Mouse (Mus musculus): ENCODE results near the gene Syt3. TPM values are rescaled to one million over a fixed set of nuclear protein-coding genes. Genes with fewer than 3 reads are reported as not detected.

Gene Syt3
- polyA plus RNA-seq, 1 experiment from 2014 or later = 2.3 TPM

DNA sequence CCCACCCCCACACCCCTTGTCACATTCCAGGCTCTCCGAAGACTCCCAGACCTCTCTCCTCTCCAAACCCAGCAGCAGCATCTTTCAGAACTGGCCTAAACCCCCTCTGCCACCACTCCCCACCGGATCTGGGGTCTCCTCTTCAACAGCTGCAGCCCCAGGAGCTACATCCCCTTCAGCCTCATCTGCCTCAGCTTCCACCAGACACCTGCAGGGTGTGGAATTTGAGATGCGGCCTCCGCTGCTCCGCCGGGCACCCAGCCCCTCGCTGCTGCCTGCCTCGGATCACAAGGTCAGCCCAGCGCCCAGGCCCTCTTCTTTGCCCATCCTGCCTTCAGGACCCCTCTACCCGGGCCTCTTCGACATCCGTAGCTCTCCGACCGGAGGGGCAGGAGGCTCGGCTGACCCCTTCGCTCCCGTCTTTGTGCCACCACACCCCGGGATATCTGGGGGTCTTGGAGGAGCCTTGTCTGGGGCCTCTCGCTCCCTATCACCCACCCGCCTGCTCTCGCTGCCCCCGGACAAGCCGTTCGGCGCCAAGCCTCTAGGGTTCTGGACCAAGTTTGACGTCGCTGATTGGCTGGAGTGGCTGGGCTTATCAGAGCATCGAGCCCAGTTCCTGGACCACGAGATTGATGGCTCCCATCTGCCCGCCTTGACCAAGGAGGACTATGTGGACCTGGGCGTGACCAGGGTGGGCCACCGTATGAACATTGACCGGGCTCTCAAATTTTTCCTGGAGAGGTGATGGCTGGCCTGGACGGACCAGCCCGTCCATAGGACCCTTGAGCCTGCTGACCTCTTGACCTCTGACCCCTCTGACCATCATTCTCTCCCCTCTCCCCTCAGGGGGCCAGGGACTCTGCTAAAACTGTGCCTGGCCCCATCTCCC, 27.1 kb upstream of the Syt3 start:
- H3K9me3 ChIP-seq (ENCODE audit: control insufficient read depth, low read length) = no peaks in the 10 kb centered on the region
- H3K9ac ChIP-seq (ENCODE audit: low read length) = peak overlapping the region; percentile 55
- peak overlapping the region; percentile 40 for H3K4me2 ChIP-seq (ENCODE audit: low read depth, low read length)
- peaks cover 74% of the 10 kb centered on the region for H3K27me3 ChIP-seq (ENCODE audit: control insufficient read depth, insufficient read depth, low read depth, low read length)
- no peak for ATAC-seq (ENCODE audit: low read depth)
- peak overlapping the region; percentile 32 for H3K4me3 ChIP-seq (ENCODE audit: low read length)
- H3K4me1 ChIP-seq (replicated peaks; ENCODE audit: control insufficient read depth, insufficient read depth, low read length) = peaks cover 23% of the 10 kb centered on the region
- H3K27ac ChIP-seq (ENCODE audit: low read length) = peak overlapping the region; percentile 85
- WGBS = 2% methylated on average over 35 of the region's 35 CpGs
- H3K36me3 ChIP-seq (ENCODE audit: control insufficient read depth, insufficient read depth, low read length) = no peaks in the 10 kb centered on the region

DNA sequence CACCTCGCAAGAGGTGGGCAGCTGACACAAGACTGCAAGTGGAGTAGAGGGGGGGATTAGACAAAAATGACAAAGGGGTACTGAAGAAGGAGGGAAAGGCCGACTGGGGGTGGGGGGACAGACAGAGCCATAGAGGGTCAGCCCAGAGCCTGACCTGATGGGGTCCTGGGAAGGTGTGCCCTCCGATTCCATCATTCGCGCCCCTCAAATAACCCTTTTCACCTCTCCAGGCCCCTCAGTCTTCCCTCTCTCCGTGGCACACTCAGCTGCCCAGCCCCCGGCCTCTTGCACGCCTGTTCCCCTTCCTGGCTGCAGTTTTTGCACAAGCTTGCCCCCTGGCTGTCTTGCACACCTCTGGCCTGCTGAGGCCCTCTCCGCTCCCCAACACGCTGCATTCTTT, 26.4 kb upstream of the Syt3 start:
- 9% methylated on average over 10 of the region's 10 CpGs for WGBS

DNA sequence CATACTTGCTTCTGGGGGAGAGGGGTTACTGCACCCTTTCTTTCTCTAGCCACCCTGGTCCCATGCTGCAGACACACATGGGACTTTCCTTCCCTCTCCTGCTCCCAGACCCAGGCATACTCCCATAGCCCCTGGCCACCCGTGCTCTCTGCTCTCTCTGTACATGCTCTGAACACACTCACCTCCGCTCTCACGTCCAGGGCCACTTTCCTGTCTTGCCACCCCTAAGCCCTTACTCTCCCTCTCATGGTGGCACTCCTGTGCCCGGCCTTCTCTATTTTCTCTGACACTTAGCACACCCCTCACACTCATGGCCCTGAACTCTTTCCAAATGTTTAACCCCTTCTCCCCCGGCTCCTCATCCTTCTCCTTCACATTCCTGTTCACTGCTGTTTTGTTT, 25.9 kb upstream of the Syt3 start:
- peak; percentile 67 for ATAC-seq (ENCODE audit: low read depth)
- Histone ChIP-seq H3K9me3 (ENCODE audit: control insufficient read depth, low read length) (no peaks in the 10 kb centered on the region), H3K4me2 (ENCODE audit: low read depth, low read length) (peak overlapping the region; percentile 40), H3K27ac (ENCODE audit: low read length) (peak overlapping the region; percentile 85), H3K9ac (ENCODE audit: low read length) (peak overlapping the region; percentile 44), H3K36me3 (ENCODE audit: control insufficient read depth, insufficient read depth, low read length) (no peaks in the 10 kb centered on the region), H3K4me3 (ENCODE audit: low read length) (peak overlapping the region; percentile 32), H3K27me3 (ENCODE audit: control insufficient read depth, insufficient read depth, low read depth, low read length) (peaks cover 62% of the 10 kb centered on the region), H3K4me1 (replicated peaks; ENCODE audit: control insufficient read depth, insufficient read depth, low read length) (peaks cover 23% of the 10 kb centered on the region)
- 12% methylated on average over 5 of the region's 5 CpGs for WGBS

More for the DNA sequence above, 26.4 kb upstream of the Syt3 start:
- Histone ChIP-seq H3K9ac (ENCODE audit: low read length) (peak overlapping the region; percentile 44), H3K4me3 (ENCODE audit: low read length) (peak overlapping the region; percentile 32), H3K27ac (ENCODE audit: low read length) (peak overlapping the region; percentile 85), H3K27me3 (ENCODE audit: control insufficient read depth, insufficient read depth, low read depth, low read length) (peaks cover 67% of the 10 kb centered on the region), H3K9me3 (ENCODE audit: control insufficient read depth, low read length) (no peaks in the 10 kb centered on the region), H3K4me2 (ENCODE audit: low read depth, low read length) (peak overlapping the region; percentile 40), H3K4me1 (replicated peaks; ENCODE audit: control insufficient read depth, insufficient read depth, low read length) (peaks cover 23% of the 10 kb centered on the region), H3K36me3 (ENCODE audit: control insufficient read depth, insufficient read depth, low read length) (no peaks in the 10 kb centered on the region)
- no peak for ATAC-seq (ENCODE audit: low read depth)

DNA sequence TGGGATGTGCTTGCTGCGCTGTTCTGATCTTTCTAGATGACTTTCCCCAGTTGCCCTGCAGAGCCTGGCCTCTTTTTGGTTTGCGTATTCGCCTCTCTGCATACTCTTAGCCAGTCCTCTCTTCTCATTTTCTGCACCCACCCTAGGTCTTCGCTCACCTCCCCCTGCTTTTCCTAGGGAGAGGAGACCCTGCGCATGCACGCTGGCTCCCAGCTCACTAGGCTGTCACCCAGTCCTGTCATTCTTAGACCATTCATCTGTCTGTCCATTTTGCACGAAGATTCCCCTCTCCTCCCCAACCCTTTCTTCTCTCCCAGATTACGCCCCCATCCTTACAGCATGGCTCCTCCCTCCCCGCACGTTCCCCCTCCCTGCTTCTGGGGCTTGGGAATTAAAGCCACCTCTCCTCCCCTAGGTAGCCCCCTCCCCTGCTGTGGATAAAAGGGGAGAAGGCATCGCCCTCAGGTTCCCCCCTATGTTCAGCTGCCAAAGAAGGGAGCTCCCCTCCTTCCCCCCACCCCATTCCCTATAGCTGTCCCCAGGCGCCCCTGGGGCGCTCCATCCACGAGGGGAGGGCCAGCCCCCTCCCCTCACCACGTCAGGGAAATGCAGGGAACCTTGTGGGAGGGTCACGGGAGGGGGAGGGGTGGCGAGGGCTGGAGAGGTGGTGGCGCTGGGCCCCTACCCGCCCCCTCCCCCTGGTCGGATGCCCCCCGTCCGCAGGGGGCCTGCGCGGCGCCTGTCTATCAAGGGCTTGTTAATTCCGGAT, 24.8 kb upstream of the Syt3 start:
- H3K4me1 ChIP-seq (replicated peaks; ENCODE audit: control insufficient read depth, insufficient read depth, low read length) = peaks cover 17% of the 10 kb centered on the region
- WGBS = 5% methylated on average over 21 of the region's 26 CpGs
- H3K9ac ChIP-seq (ENCODE audit: low read length) = peak overlapping the region; percentile 71
- H3K4me2 ChIP-seq (ENCODE audit: low read depth, low read length) = peak overlapping the region; percentile 81
- H3K36me3 ChIP-seq (ENCODE audit: control insufficient read depth, insufficient read depth, low read length) = no peaks in the 10 kb centered on the region
- H3K27ac ChIP-seq (ENCODE audit: low read length) = peak overlapping the region; percentile 74
- peak overlapping the region; percentile 48 for H3K4me3 ChIP-seq (ENCODE audit: low read length)
- peak; percentile 8; the same call in 1 of the 2 replicates for ATAC-seq (ENCODE audit: low read depth)
- no peaks in the 10 kb centered on the region for H3K9me3 ChIP-seq (ENCODE audit: control insufficient read depth, low read length)
- peaks cover 51% of the 10 kb centered on the region for H3K27me3 ChIP-seq (ENCODE audit: control insufficient read depth, insufficient read depth, low read depth, low read length)

DNA sequence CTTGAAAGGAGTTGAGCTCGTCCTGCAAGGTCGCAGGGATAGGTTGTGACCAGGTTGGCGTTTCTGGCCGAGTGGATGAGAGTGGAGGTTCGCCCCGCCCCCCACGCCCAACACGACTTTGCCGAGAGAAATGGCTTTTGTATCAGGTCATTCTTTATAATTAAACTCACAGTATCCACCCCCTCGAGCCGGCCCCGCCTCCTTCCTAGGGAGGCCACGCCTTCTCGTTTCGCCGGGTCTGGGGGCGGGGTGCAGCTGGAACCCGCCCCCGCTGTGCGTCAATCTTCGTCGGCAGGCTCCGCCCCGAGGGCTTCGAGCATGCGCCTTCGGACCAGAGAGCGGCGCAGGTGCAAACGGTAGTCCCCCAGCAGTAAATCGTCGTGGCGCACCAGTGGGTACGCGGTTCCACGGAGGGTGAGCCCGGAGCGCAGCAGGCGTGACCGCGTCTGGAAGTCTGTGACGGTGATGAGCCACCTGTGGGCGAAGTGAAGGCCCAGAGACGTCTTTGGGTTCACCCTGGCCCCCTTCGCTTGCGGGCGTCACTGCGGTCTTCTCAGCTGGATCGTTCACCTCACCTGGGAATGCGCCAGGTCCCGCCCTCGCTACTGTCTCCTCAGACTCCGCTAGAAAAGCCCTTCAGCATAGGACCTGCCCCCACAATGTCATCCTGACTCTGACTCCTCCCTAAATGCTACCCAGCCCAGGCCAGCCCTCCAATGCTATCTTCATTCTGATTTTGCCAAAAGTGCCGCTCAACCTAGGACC, 23.8 kb upstream of the Syt3 start:
- Histone ChIP-seq H3K4me3 (ENCODE audit: low read length) (peak overlapping the region; percentile 48), H3K27ac (ENCODE audit: low read length) (peak overlapping the region; percentile 74), H3K4me2 (ENCODE audit: low read depth, low read length) (peak overlapping the region; percentile 81), H3K4me1 (replicated peaks; ENCODE audit: control insufficient read depth, insufficient read depth, low read length) (peaks cover 17% of the 10 kb centered on the region), H3K36me3 (ENCODE audit: control insufficient read depth, insufficient read depth, low read length) (no peaks in the 10 kb centered on the region), H3K9ac (ENCODE audit: low read length) (peak overlapping the region; percentile 71), H3K9me3 (ENCODE audit: control insufficient read depth, low read length) (no peaks in the 10 kb centered on the region), H3K27me3 (ENCODE audit: control insufficient read depth, insufficient read depth, low read depth, low read length) (peaks cover 41% of the 10 kb centered on the region)
- peak; percentile 78 for ATAC-seq (ENCODE audit: low read depth)
- WGBS = under 1% methylated on average over 51 of the region's 54 CpGs

DNA sequence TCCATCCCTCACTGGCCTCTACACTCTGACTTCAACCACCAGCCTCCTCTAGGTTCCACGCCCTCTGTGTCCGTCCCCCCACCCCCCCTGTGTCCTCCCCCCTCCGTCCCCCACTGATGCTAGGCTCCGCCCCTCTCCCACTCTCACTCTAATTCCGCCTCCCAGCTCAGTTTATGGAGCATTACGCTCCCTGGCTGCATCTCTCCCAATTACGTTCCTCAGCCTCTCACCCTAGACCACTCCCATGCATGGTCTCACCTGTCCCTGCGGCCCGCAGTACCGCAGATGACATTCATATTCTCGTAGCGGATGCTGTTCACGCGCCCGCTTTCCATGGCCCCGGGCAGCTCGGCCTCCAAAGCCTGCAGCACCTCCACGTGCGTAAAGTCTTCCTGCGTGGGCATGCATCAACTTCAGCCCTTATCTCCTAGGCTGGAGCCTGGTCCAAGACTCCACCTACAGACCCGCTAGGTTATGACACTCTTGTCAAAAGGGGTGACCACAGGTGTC, 23.1 kb upstream of the Syt3 start:
- peak overlapping the region; percentile 81 for H3K4me2 ChIP-seq (ENCODE audit: low read depth, low read length)
- H3K27me3 ChIP-seq (ENCODE audit: control insufficient read depth, insufficient read depth, low read depth, low read length) = peaks cover 36% of the 10 kb centered on the region
- H3K9ac ChIP-seq (ENCODE audit: low read length) = no peak overlapping the region; the same call in 1 of the 2 replicates
- H3K9me3 ChIP-seq (ENCODE audit: control insufficient read depth, low read length) = no peaks in the 10 kb centered on the region
- H3K4me1 ChIP-seq (replicated peaks; ENCODE audit: control insufficient read depth, insufficient read depth, low read length) = peaks cover 17% of the 10 kb centered on the region
- 8% methylated on average over 21 of the region's 21 CpGs for WGBS
- no peak overlapping the region for H3K27ac ChIP-seq (ENCODE audit: low read length)
- ATAC-seq (ENCODE audit: low read depth) = no peak
- peak overlapping the region; percentile 48 for H3K4me3 ChIP-seq (ENCODE audit: low read length)
- no peaks in the 10 kb centered on the region for H3K36me3 ChIP-seq (ENCODE audit: control insufficient read depth, insufficient read depth, low read length)

DNA sequence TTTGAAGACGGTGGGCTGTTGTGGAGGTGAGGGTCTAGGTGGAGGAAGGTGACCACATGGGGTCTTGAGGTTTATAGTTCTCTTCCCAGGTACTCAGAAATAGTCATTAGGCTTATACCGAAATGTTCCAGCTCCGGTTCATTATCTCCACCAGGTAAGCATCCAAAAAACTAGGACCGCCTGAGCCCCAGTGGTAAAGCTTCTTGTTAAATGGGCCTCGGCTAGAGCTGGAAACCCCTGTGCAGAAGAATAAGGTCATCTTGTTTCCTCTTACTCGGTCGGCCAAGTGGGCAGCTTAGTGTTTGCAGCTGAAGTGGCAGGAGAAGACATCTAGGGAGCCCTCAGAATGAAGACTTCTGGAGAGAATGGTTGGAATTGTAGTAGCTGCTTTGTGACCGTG, 11.2 kb upstream of the Syt3 start:
- Histone ChIP-seq H3K4me1 (replicated peaks; ENCODE audit: control insufficient read depth, insufficient read depth, low read length) (peaks cover 7% of the 10 kb centered on the region), H3K36me3 (ENCODE audit: control insufficient read depth, insufficient read depth, low read length) (no peaks in the 10 kb centered on the region), H3K27ac (ENCODE audit: low read length) (no peak overlapping the region), H3K4me2 (ENCODE audit: low read depth, low read length) (no peak overlapping the region), H3K9me3 (ENCODE audit: control insufficient read depth, low read length) (no peaks in the 10 kb centered on the region), H3K4me3 (ENCODE audit: low read length) (no peak overlapping the region), H3K27me3 (ENCODE audit: control insufficient read depth, insufficient read depth, low read depth, low read length) (no peaks in the 10 kb centered on the region), H3K9ac (ENCODE audit: low read length) (no peak overlapping the region)
- WGBS = 84% methylated on average over 8 of the region's 8 CpGs
- ATAC-seq (ENCODE audit: low read depth) = no peak

DNA sequence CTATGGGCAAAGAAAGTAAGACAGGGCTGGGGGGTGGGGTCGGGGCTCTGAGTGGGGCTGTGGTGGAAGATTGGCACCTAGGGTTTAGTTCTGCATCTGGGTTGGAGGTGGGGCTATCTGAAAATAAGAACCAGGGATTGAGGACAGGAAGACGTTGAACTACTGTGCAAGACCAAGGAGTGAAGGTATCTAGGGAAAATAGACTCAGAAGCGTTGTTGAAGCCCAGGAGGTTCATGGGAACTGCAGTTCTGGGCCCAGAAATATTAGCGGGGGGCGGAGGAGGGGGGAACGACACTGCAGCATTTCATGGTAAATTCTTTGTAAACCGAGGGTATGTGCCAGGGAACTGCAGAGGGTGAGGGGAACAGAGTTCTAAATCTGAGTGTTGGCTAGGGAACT, 10.4 kb upstream of the Syt3 start:
- Histone ChIP-seq H3K36me3 (ENCODE audit: control insufficient read depth, insufficient read depth, low read length) (no peaks in the 10 kb centered on the region), H3K4me1 (replicated peaks; ENCODE audit: control insufficient read depth, insufficient read depth, low read length) (peaks cover 11% of the 10 kb centered on the region), H3K27me3 (ENCODE audit: control insufficient read depth, insufficient read depth, low read depth, low read length) (no peaks in the 10 kb centered on the region), H3K9me3 (ENCODE audit: control insufficient read depth, low read length) (no peaks in the 10 kb centered on the region), H3K4me2 (ENCODE audit: low read depth, low read length) (peak overlapping the region; percentile 88), H3K27ac (ENCODE audit: low read length) (no peak overlapping the region), H3K4me3 (ENCODE audit: low read length) (peak overlapping the region; percentile 71), H3K9ac (ENCODE audit: low read length) (peak overlapping the region; percentile 60)
- no peak for ATAC-seq (ENCODE audit: low read depth)
- 7% methylated on average over 7 of the region's 7 CpGs for WGBS

Measured in lung, embryonic 16.5 days (tissue).